Mouse (Mus musculus) midbrain, postnatal 0 days (tissue): ENCODE measurements around the gene Ica1. TPM values are rescaled to one million over a fixed set of nuclear protein-coding genes. Genes with fewer than 3 reads are reported as not detected.

Source experiments
- ATAC-seq: fragments of 200-750 bp; cut with Nextera tagmentation; 2 replicates; pipeline ENCODE4 v1.8.0; 2017; ENCODE audit warnings: moderate number of reproducible peaks, mild to moderate bottlenecking, moderate TSS enrichment, moderate library complexity; ENCODE audit not compliant: low FRiP score
- DNase-seq: peaks from one replicate; pipeline ENCODE4 v3.0.0-alpha.2; 2015; ENCODE audit warnings: low spot score
- H3K27ac ChIP-seq: fragments of 300-500 bp; sonication (generic); 2 replicates; pipeline ENCODE4 v1.5.1; 2014; ENCODE audit warnings: low read depth, mild to moderate bottlenecking, low read length, mixed read lengths
- H3K27me3 ChIP-seq: fragments of 300-500 bp; sonication (generic); 2 replicates; pipeline ENCODE4 v1.6.1; 2014; ENCODE audit warnings: low read length, control low read depth, mixed read lengths; ENCODE audit not compliant: insufficient read depth
- H3K36me3 ChIP-seq: fragments of 300-500 bp; sonication (generic); 2 replicates; pipeline ENCODE4 v1.6.1; 2014; ENCODE audit warnings: low read length, control low read depth, mixed read lengths; ENCODE audit not compliant: insufficient read depth
- H3K4me1 ChIP-seq: fragments of 300-500 bp; sonication (generic); 2 replicates; pipeline ENCODE4 v1.6.1; 2014; ENCODE audit warnings: mild to moderate bottlenecking, control low read depth, antibody characterized with exemption, low read length, mixed read lengths; ENCODE audit not compliant: insufficient read depth
- H3K4me2 ChIP-seq: fragments of 300-500 bp; sonication (generic); 2 replicates; pipeline ENCODE4 v1.6.1; 2014; ENCODE audit warnings: low read depth, mild to moderate bottlenecking, low read length, mixed read lengths; ENCODE audit not compliant: poor library complexity, severe bottlenecking
- H3K4me3 ChIP-seq: fragments of 300-500 bp; sonication (generic); 2 replicates; pipeline ENCODE4 v1.5.1; 2014; ENCODE audit warnings: low read depth, mild to moderate bottlenecking, low read length, moderate library complexity
- H3K9ac ChIP-seq: fragments of 300-500 bp; sonication (generic); replicated peaks from 2 replicates; pipeline ENCODE4 v1.6.1; 2014; ENCODE audit warnings: mild to moderate bottlenecking, low read length, moderate library complexity, mixed read lengths; ENCODE audit not compliant: poor library complexity, severe bottlenecking
- H3K9me3 ChIP-seq: fragments of 300-500 bp; sonication (generic); 2 replicates; pipeline ENCODE4 v1.6.1; 2016; ENCODE audit warnings: low read length, control low read depth
- CTCF ChIP-seq: IDR thresholded peaks from 2 replicates; pipeline ENCODE4 v1.5.1; 2016; ENCODE audit warnings: antibody characterized with exemption, mild to moderate bottlenecking
- WGBS: fragments of 180-500 bp; shearing (Covaris S2); extraction: QIAGEN DNeasy Blood & Tissue Kit; methylation state at CpG from one replicate; pipeline ENCODE4 v1.1.7; 2014; 5-methylcytosine and 5-hydroxymethylcytosine counted together
- polyA plus RNA-seq: library from polyadenylated mRNA; unstranded; fragments of >200 nt; fragmentation: Nextera tagmentation; extraction: Ambion mirVana; gene quantifications from 2 replicates; pipeline ENCODE4 v1.2.1, GENCODE M21; 2015
- total RNA-seq: library from RNA; depleted of rRNA; stranded (reverse); fragments of >200 nt; gene quantifications from 2 replicates; pipeline ENCODE4 v1.2.3, GENCODE M21; 2014

Ica1 gene
- total and polyA plus RNA-seq, 2 experiments from 2014 or later: 57.4 to 98.7 TPM

DNA sequence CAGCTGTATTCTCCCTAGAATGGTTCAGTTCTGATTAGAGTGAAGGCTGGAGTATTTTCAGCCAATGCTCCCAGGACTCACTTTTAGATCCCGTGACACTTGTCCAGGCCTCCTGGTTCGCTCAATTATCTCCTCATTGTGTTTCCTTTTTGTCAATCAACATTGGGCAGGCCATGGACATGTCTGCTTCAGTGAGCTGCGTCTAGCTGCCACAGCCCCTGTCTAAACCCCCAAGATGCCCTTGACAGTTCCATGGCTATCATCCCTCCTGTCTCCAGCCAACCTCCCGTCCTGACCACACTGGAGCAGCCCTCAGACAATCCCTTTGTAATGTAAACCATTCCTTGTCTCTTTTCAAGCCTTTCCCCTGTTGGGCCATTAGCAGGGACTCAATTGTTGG is 116.9 kb downstream of the Ica1 start:
- Histone ChIP-seq H3K9ac (no peak overlapping the region), H3K4me1 (no peaks in the 10 kb centered on the region), H3K9me3 (no peaks in the 10 kb centered on the region), H3K27me3 (no peaks in the 10 kb centered on the region), H3K4me2 (no peak overlapping the region), H3K4me3 (no peak overlapping the region), H3K36me3 (peaks cover 8% of the 10 kb centered on the region), H3K27ac (no peak overlapping the region)
- ATAC-seq: no peak
- DNase-seq: no peak
- no peak for TF ChIP-seq CTCF
- WGBS: 33% methylated on average over 4 of the region's 4 CpGs

DNA sequence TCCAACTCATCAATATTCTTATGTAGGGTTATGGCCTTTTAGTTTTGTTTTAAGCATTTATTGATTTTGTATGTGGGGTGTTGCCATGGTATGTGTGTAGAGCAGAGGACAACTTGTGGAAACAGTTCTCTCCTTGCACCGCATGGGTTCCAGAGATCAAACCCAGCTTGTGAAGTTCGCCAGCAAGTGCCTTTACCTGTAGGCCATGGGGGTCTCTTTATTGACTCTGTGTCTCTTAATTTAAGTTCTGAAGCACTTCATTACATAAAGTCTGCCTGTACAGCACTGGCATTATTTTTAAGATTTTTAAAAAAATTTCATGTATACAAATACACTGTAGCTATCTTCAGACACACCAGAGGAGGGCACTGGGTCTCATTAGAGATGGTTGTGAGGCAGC is 118.2 kb downstream of the Ica1 start:
- DNase-seq: no peak
- WGBS: 77% methylated on average over 2 of the region's 2 CpGs
- Histone ChIP-seq H3K4me3 (no peak overlapping the region), H3K36me3 (peaks cover 10% of the 10 kb centered on the region), H3K9ac (no peak overlapping the region), H3K27ac (no peak overlapping the region), H3K27me3 (no peaks in the 10 kb centered on the region), H3K4me1 (no peaks in the 10 kb centered on the region), H3K9me3 (no peaks in the 10 kb centered on the region), H3K4me2 (no peak overlapping the region)
- TF ChIP-seq CTCF: no peak
- no peak for ATAC-seq

DNA sequence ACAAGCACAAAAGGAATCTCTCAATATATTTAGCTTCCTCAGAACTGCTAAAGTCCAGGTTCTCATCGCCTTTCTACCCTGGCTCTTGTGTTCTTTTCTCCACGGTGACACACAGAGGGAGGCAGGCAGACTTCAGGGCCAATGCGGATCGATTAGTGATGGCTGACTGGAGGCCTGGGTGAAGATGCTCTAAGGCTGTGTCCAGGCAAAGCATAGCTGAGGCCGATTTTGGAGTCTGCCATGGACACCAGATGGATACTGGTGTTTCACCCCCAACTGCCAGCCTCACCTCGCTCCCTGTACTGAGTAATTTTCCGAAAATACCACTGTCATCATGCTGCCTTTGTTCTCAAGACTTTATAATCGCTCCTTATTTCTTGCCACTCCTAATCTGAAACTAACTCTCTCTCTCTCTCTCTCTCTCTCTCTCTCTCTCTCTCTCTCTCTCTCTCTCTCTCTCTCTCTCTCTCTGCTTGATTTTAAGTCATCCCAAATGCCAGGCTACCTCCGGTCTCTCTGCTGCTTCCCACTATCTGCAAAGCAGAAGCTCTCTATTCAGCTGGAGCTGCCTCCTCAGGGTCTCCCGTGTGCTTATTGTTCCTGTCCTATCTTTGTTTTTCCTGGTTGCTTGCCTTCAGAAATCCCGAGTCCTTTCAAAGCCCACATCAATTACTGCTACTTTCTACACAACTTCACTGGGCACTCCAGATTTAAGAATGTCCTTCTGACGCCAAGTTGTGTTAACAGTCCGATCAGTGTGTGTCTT is 118.9 kb downstream of the Ica1 start:
- TF ChIP-seq CTCF: no peak
- H3K36me3 ChIP-seq: peaks cover 15% of the 10 kb centered on the region
- no peak overlapping the region for H3K27ac ChIP-seq
- 23% methylated on average over 13 of the region's 13 CpGs for WGBS
- peak; percentile 42; the same call in 1 of the 2 replicates for ATAC-seq
- H3K4me1 ChIP-seq: no peaks in the 10 kb centered on the region
- H3K9ac ChIP-seq: no peak overlapping the region
- no peak overlapping the region for H3K4me2 ChIP-seq
- H3K4me3 ChIP-seq: no peak overlapping the region
- peak; percentile 47 for DNase-seq
- H3K9me3 ChIP-seq: no peaks in the 10 kb centered on the region
- no peaks in the 10 kb centered on the region for H3K27me3 ChIP-seq

DNA sequence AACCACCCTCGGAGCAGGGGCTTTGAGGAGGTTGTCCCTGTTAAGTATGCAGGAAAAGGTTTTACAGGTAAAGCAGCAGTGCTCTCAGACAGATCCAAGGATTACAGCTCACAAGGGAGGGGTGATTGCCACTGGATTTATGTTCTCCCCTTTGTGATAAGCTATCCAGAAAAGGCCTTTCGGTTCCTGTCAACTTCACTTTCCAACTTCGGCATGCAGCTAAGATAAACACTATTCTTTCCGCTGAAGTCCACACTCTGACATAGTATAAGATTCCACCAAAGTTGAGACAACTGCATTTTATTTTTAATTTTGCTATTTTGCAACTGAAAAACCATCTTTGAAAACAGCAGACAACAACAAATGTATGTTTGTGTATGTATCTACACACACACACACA is 119.9 kb downstream of the Ica1 start:
- DNase-seq (no peak), ATAC-seq (no peak)
- H3K4me2 ChIP-seq: no peak overlapping the region
- no peaks in the 10 kb centered on the region for H3K9me3 ChIP-seq
- H3K4me3 ChIP-seq: no peak overlapping the region
- WGBS: 57% methylated on average over 4 of the region's 4 CpGs
- no peak for TF ChIP-seq CTCF
- H3K27me3 ChIP-seq: no peaks in the 10 kb centered on the region
- no peaks in the 10 kb centered on the region for H3K4me1 ChIP-seq
- H3K9ac ChIP-seq: no peak overlapping the region
- H3K36me3 ChIP-seq: peaks cover 17% of the 10 kb centered on the region
- no peak overlapping the region for H3K27ac ChIP-seq

DNA sequence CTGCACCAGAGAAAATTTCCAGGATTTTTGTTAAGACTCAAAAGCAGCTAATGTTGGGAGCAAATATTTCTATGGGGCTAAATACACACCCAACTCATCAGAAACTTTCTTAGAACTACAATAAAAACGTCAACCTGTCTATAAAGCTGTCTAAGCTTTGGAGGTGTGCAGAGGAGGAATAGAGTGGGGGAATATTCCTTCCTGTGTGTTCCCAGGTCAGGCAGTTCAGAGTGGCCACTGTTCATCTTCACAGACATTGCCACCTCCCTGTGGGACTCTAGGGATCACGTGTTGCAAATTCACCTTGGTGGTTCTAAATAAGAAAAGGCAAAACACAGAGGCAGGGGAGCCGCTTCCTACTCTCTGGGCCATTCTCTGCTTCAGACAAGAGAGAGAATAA is 120.8 kb downstream of the Ica1 start:
- 71% methylated on average over 3 of the region's 3 CpGs for WGBS
- Histone ChIP-seq H3K27ac (no peak overlapping the region), H3K4me1 (no peaks in the 10 kb centered on the region), H3K9me3 (no peaks in the 10 kb centered on the region), H3K36me3 (peaks cover 17% of the 10 kb centered on the region), H3K4me3 (no peak overlapping the region), H3K9ac (no peak overlapping the region), H3K27me3 (no peaks in the 10 kb centered on the region), H3K4me2 (no peak overlapping the region)
- no peak for TF ChIP-seq CTCF
- no peak for ATAC-seq
- no peak for DNase-seq

DNA sequence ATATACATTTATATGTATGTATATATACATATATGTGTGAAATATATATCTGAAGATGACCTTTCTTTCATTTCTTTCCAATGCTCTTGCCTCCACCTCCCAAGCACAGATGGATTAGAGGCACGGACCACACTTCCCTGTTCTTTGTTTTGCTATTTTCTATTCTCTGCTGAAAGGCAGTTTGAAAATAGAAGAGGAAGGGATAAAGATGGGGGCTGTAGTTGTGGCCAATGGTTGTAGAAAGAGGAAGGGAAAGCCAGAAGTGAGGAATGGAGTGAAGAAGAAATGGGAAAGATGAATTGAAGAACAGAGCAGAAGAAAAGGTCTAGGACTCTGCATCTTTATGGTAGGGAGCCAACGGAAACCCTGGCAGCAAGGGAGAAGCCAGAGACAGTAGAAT is 122.8 kb downstream of the Ica1 start:
- no peak overlapping the region for H3K4me3 ChIP-seq
- no peaks in the 10 kb centered on the region for H3K4me1 ChIP-seq
- TF ChIP-seq CTCF: no peak
- H3K9me3 ChIP-seq: no peaks in the 10 kb centered on the region
- H3K36me3 ChIP-seq: peaks cover 17% of the 10 kb centered on the region
- no peak overlapping the region for H3K4me2 ChIP-seq
- 75% methylated on average over 2 of the region's 2 CpGs for WGBS
- DNase-seq: no peak
- H3K9ac ChIP-seq: no peak overlapping the region
- no peak overlapping the region for H3K27ac ChIP-seq
- no peak for ATAC-seq
- no peaks in the 10 kb centered on the region for H3K27me3 ChIP-seq
